Mouse (Mus musculus) midbrain, embryonic 16.5 days (tissue): Measurements from ENCODE around the gene Gm7694. TPM values are rescaled to one million over a fixed set of nuclear protein-coding genes. Genes with fewer than 3 reads are reported as not detected.

Experiments used
- ATAC-seq: fragments of 200-750 bp; cut with Nextera tagmentation; 2 replicates; pipeline ENCODE4 v1.8.0; 2017; ENCODE audit warnings: moderate TSS enrichment
- H3K27ac ChIP-seq: fragments of 300-500 bp; sonication (generic); 2 replicates; pipeline ENCODE4 v1.5.1; 2014; ENCODE audit warnings: mild to moderate bottlenecking, low read length, mixed read lengths
- H3K27me3 ChIP-seq: fragments of 300-500 bp; sonication (generic); 2 replicates; pipeline ENCODE4 v1.6.1; 2014; ENCODE audit warnings: low read depth, low read length, mixed read lengths; ENCODE audit not compliant: control insufficient read depth, insufficient read depth
- H3K36me3 ChIP-seq: fragments of 300-500 bp; sonication (generic); 2 replicates; pipeline ENCODE4 v1.6.1; 2014; ENCODE audit warnings: mild to moderate bottlenecking, low read length, moderate library complexity, mixed read lengths; ENCODE audit not compliant: control insufficient read depth, insufficient read depth
- H3K4me1 ChIP-seq: fragments of 300-500 bp; sonication (generic); 2 replicates; pipeline ENCODE4 v1.6.1; 2014; ENCODE audit warnings: mild to moderate bottlenecking, low read length, mixed read lengths; ENCODE audit not compliant: control insufficient read depth, insufficient read depth
- H3K4me2 ChIP-seq: fragments of 300-500 bp; sonication (generic); 2 replicates; pipeline ENCODE4 v1.6.1; 2014; ENCODE audit warnings: mild to moderate bottlenecking, low read length, mixed read lengths
- H3K4me3 ChIP-seq: fragments of 300-500 bp; sonication (generic); 2 replicates; pipeline ENCODE4 v1.5.1; 2014; ENCODE audit warnings: low read depth, mild to moderate bottlenecking, low read length, moderate library complexity, mixed read lengths
- H3K9ac ChIP-seq: fragments of 300-500 bp; sonication (generic); 2 replicates; pipeline ENCODE4 v1.6.1; 2014; ENCODE audit warnings: low read depth, low read length, mixed read lengths
- H3K9me3 ChIP-seq: fragments of 300-500 bp; sonication (generic); replicated peaks from 2 replicates; pipeline ENCODE4 v1.6.1; 2014; ENCODE audit warnings: mild to moderate bottlenecking, low read length, mixed read lengths; ENCODE audit not compliant: control insufficient read depth, poor library complexity, severe bottlenecking
- WGBS: fragments of 180-500 bp; shearing (Covaris S2); extraction: QIAGEN DNeasy Blood & Tissue Kit; methylation state at CpG from one replicate; pipeline ENCODE4 v1.1.7; 2014; 5-methylcytosine and 5-hydroxymethylcytosine counted together
- polyA plus RNA-seq: library from polyadenylated mRNA; unstranded; fragments of >200 nt; fragmentation: Nextera tagmentation; extraction: Ambion mirVana; gene quantifications from 2 replicates; pipeline ENCODE4 v1.2.1, GENCODE M21; 2015

Gene Gm7694
- 1.5 and 1.7 TPM in 2 replicates for polyA plus RNA-seq

DNA sequence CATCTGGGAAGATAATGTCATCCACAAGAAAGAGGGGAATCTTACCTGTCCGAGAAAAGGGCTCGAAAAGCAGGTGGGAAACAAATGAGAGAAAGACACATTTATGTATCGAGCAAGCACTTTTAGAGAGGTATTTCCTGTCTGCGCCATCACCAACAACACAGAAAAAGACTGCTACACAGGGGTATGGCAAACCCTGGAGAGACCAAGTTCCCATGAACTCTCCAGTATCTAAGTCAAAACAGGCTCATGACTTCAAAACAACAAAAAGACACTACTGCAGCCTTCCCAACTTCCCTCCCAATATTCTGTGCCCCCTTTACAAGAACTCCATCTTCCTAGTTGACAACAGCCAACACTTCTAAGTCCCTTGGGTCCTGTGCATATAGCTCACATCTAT is at the start of gene Gm7694:
Gene Gm7694 (minus strand): TSS at position 101 of the 400 bp plus-strand sequence.
- Histone ChIP-seq H3K4me2 (no peak within 1 kb of the TSS), H3K9ac (no peak within 1 kb of the TSS), H3K27ac (no peak within 1 kb of the TSS), H3K4me1 (no peaks in the 10 kb centered on the region), H3K36me3 (no peaks in the 10 kb centered on the region), H3K9me3 (no peaks in the 10 kb centered on the region), H3K4me3 (no peak within 1 kb of the TSS), H3K27me3 (no peaks in the 10 kb centered on the region)
- ATAC-seq, result no peak
- WGBS, result 95% methylated on average over 4 of the region's 4 CpGs

GRCm38 (mm10) chr1:170353335-170353734 is 47.2 kb upstream of the Gm7694 start:
- Histone ChIP-seq H3K9me3 (no peaks in the 10 kb centered on the region), H3K4me1 (no peaks in the 10 kb centered on the region), H3K36me3 (no peaks in the 10 kb centered on the region), H3K4me3 (no peak overlapping the region), H3K9ac (no peak overlapping the region), H3K4me2 (no peak overlapping the region), H3K27ac (no peak overlapping the region), H3K27me3 (no peaks in the 10 kb centered on the region)
- WGBS, result 69% methylated on average over 3 of the region's 3 CpGs
- ATAC-seq, result no peak

DNA sequence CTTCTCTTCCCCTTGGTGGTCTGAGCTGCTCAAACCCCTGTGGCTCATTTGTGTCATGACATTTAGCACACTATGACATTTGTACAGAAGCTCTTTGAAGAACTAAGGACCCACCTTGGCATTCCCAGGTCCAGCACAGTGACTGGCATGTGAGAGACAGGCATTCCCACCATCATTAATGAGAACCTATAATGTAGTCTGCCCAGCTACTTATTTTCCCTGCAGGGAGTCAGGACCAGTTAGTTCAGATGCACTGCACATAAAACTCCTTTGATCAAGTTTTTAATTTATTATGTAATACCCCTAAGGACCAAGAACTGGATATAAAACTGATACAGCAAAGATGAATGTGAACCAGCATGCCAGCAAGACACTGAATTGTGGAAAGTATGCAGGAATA is 44.9 kb upstream of the Gm7694 start:
- no peaks in the 10 kb centered on the region for H3K4me1 ChIP-seq
- H3K27me3 ChIP-seq, result no peaks in the 10 kb centered on the region
- ATAC-seq, result peak; percentile 39; the same call in 1 of the 2 replicates
- H3K9me3 ChIP-seq, result no peaks in the 10 kb centered on the region
- H3K36me3 ChIP-seq, result no peaks in the 10 kb centered on the region
- no peak overlapping the region for H3K27ac ChIP-seq
- no peak overlapping the region for H3K4me3 ChIP-seq
- H3K9ac ChIP-seq, result no peak overlapping the region
- no peak overlapping the region for H3K4me2 ChIP-seq

DNA sequence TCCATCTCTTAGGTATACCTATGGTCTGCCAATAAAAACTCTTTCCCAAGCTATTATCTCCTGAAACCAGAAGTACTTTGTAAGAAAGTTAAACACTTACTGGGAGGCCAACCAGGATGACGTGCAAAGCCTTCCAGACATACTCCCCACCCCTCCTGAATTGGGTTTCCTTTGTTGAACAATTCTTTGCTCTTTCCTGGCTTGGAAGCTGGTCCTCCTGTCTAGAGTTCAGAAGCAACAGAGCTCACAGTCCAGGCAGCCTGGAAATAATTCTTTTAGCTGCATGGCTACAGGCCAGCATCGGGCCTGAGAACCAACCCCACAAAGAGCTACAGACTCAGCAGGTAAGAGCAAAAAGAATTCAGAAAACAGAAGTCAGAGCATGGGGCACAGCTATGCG is 40.1 kb upstream of the Gm7694 start:
- no peak overlapping the region for H3K4me3 ChIP-seq
- no peaks in the 10 kb centered on the region for H3K27me3 ChIP-seq
- no peaks in the 10 kb centered on the region for H3K9me3 ChIP-seq
- no peaks in the 10 kb centered on the region for H3K36me3 ChIP-seq
- WGBS, result 75% methylated on average over 3 of the region's 3 CpGs
- ATAC-seq, result no peak
- H3K4me1 ChIP-seq, result no peaks in the 10 kb centered on the region
- H3K27ac ChIP-seq, result no peak overlapping the region
- H3K4me2 ChIP-seq, result no peak overlapping the region
- H3K9ac ChIP-seq, result no peak overlapping the region

DNA sequence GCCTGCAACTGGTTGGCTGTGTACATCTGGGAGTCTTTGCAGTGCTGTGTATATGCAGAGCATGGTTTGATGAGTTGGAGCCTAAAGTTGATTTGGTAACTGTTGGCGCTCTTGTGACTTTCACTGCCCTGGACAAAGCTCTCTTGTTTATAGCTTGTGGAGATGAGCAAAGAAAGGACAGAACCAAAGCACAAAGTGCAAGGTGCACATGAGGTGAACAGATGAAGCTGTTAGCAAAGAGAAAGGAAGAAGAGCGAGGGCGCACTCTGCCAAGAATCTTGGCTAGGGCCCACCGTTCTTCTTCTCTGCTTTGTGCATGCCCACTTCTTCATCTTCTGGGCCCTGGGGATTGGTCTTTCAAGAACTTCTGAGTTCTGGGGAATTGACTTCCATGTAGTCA is 37.8 kb upstream of the Gm7694 start:
- H3K9me3 ChIP-seq, result no peaks in the 10 kb centered on the region
- H3K27ac ChIP-seq, result no peak overlapping the region
- H3K4me3 ChIP-seq, result no peak overlapping the region
- H3K9ac ChIP-seq, result no peak overlapping the region
- H3K4me1 ChIP-seq, result no peaks in the 10 kb centered on the region
- H3K27me3 ChIP-seq, result no peaks in the 10 kb centered on the region
- H3K4me2 ChIP-seq, result no peak overlapping the region
- 95% methylated on average over 4 of the region's 4 CpGs for WGBS
- no peaks in the 10 kb centered on the region for H3K36me3 ChIP-seq
- ATAC-seq, result no peak

DNA sequence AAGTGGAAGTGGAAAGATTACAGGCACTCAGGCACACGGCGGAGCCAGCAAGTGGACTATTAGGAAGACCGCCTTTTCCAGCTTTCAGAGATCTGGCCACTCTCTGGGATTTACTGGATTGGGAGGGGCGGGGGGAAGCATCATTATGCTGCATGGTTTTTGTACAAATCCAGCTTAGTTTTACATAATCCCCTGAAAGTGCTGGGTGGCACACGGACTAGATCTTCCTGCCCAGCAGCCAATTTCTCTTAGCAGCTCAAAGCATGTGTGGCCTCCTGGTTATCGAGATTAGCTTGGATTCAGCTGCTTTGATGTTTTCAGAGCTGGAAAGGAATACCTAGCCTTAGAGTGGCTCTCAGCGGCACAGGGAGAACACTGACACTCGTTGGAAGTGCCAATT is 36.9 kb upstream of the Gm7694 start:
- Histone ChIP-seq H3K27ac (0 out of 2 replicates have a peak overlapping the region, but pooled peaks have one; percentile 18), H3K9me3 (no peaks in the 10 kb centered on the region), H3K27me3 (no peaks in the 10 kb centered on the region), H3K36me3 (no peaks in the 10 kb centered on the region), H3K4me2 (no peak overlapping the region), H3K9ac (no peak overlapping the region), H3K4me1 (no peaks in the 10 kb centered on the region), H3K4me3 (no peak overlapping the region)
- 40% methylated on average over 8 of the region's 8 CpGs for WGBS
- peak; percentile 60 for ATAC-seq

GRCm38 (mm10) chr1:170339943-170340342 is 33.8 kb upstream of the Gm7694 start:
- no peak overlapping the region for H3K9ac ChIP-seq
- H3K4me2 ChIP-seq, result no peak overlapping the region
- no peak overlapping the region for H3K4me3 ChIP-seq
- H3K36me3 ChIP-seq, result no peaks in the 10 kb centered on the region; the same call in 1 of the 2 replicates
- H3K9me3 ChIP-seq, result no peaks in the 10 kb centered on the region
- H3K27me3 ChIP-seq, result no peaks in the 10 kb centered on the region
- WGBS, result 97% methylated on average over 3 of the region's 3 CpGs
- no peaks in the 10 kb centered on the region for H3K4me1 ChIP-seq
- no peak overlapping the region for H3K27ac ChIP-seq
- no peak for ATAC-seq

- Histone ChIP-seq H3K27me3 (no peaks in the 10 kb centered on the region), H3K4me3 (no peak overlapping the region), H3K4me1 (no peaks in the 10 kb centered on the region), H3K27ac (no peak overlapping the region), H3K9me3 (no peaks in the 10 kb centered on the region), H3K9ac (no peak overlapping the region), H3K36me3 (no peaks in the 10 kb centered on the region; the same call in 1 of the 2 replicates), H3K4me2 (no peak overlapping the region)
- 66% methylated on average over 4 of the region's 4 CpGs for WGBS
- no peak for ATAC-seq
These were observed 26.6 kb upstream of the Gm7694 start for GRCm38 (mm10) chr1:170332775-170333174.

DNA sequence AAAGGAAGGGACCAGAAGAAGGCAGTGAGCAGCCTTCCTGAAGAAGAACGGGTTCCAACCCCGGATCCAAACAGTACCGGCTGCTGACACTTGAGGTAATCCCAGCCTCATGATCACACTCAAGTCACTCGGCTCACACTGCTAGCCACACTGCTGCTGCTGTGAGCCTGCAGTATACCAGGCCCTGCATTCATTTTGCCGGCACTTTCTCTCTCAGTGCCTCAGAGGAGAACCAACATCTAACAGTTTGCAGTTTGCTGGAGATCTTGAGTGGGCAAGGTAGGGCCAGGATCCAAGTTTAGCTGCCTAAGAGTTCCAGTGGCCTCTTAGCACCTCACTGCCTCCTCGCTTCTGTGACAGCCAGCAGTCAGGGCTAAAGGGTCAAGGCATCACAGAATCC is 25.8 kb upstream of the Gm7694 start:
- WGBS, result 77% methylated on average over 6 of the region's 6 CpGs

More for the DNA sequence above, 25.8 kb upstream of the Gm7694 start:
- no peak overlapping the region for H3K4me3 ChIP-seq
- H3K9me3 ChIP-seq, result no peaks in the 10 kb centered on the region
- no peak for ATAC-seq
- H3K27ac ChIP-seq, result no peak overlapping the region
- no peak overlapping the region for H3K9ac ChIP-seq
- H3K36me3 ChIP-seq, result no peaks in the 10 kb centered on the region
- H3K4me1 ChIP-seq, result no peaks in the 10 kb centered on the region
- H3K27me3 ChIP-seq, result no peaks in the 10 kb centered on the region
- H3K4me2 ChIP-seq, result no peak overlapping the region
